Mouse (Mus musculus) cerebral cortex, adult 2 months (tissue): ENCODE data around the gene Prkcg.

Source experiments
- WGBS: fragments of 180-500 bp; shearing (Covaris S2); methylation state at CpG from one replicate; pipeline ENCODE4 v1.1.7; 2018; 5-methylcytosine and 5-hydroxymethylcytosine counted together

The Prkcg gene

GRCm38 (mm10) chr7:3288976-3289970 lies at the start of gene Prkcg, which contains the start of gene Myadm:
Gene Prkcg, plus strand, starts transcription at chr7:3289179.
Gene Myadm, plus strand, starts transcription at chr7:3289080.
- WGBS = 4% methylated on average over 30 of the region's 30 CpGs

- WGBS = 78% methylated on average over 2 of the region's 2 CpGs
These were observed 49.8 kb upstream of the Prkcg start for GRCm38 (mm10) chr7:3239193-3239592.

DNA sequence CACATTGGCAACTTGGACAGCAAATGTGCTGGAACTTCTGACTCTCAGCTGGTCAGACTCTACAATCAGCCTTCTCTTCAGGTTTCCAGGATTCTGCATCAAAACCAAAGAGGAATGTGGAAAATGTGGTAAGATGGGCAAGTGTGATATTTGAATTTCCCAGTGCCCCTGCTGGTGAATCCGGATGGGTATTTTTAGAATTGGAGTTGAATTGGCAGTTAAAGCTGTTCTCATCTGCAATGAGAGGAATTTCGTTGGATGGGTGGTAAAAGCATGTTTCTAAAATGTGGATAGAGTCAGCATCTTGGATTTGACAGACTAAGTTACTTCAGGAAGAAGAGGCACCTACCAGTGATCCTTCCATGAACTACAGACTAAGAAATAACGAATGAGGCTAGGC lies 28.3 kb upstream of the Prkcg start:
- WGBS = 12% methylated on average over 3 of the region's 3 CpGs

DNA sequence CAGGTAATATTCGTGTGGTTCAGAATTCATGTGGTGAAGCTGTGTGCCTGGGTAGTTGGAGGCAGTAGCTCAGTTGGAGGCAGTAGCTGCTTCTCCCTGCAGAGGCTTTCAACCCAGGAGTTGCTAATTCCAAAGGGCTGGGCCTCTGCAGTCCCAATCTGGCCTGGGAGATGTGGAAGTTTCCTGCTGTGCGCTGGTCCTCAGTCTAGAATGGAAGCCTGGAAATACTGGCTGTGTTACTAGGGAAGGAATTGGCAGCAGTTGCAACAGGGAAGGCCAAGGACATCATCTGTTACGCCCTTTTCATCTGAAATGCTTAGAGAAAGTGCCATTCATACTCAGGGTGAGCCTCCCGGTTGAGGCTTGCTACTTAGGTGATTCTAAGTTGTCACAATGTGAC lies 27.5 kb upstream of the Prkcg start:
- WGBS = 47% methylated on average over 4 of the region's 4 CpGs

GRCm38 (mm10) chr7:3262789-3263188 lies 26.2 kb upstream of the Prkcg start:
- WGBS = 38% methylated on average over 2 of the region's 2 CpGs

DNA sequence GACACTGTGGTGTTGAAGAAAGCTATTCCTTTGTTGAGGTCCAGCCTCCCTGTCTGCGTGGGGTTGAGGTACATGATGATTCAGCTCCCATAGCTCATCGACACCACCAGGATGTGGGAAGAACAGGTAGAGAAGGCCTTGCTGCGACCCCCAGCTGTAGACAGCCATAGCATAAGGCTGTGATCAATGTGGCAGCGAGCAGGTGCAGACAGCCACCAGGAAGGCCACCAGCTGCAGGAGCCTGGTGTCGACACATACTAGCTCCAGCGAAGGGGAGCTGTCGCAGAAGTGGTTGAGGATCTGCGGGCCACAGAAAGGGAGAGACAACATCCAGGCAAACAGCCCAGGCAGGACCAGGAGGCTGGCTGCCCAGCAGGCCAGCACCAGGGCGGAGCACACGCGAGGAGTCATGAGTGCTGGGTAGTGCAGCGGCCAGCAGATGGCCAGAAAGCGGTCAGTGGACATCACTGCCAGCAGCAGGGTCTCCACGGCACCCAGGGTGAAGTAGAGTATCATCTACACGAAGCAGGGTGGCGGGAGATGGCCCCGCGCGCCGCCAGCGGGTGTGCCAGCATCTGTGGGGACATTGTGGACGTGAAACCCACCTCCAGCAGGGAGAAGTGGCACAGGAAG lies 24.5 kb upstream of the Prkcg start:
- 53% methylated on average over 22 of the region's 22 CpGs for WGBS

- WGBS = 68% methylated on average over 6 of the region's 6 CpGs
These were observed 23.7 kb upstream of the Prkcg start for GRCm38 (mm10) chr7:3265311-3265710.

- 71% methylated on average over 3 of the region's 3 CpGs for WGBS
These were observed 21.7 kb upstream of the Prkcg start for GRCm38 (mm10) chr7:3267261-3267660.

- 83% methylated on average over 8 of the region's 8 CpGs for WGBS
These were observed 21.1 kb upstream of the Prkcg start for GRCm38 (mm10) chr7:3267888-3268287.

- WGBS = 45% methylated on average over 3 of the region's 3 CpGs
These were observed 20.7 kb upstream of the Prkcg start for GRCm38 (mm10) chr7:3268291-3268690.

- 82% methylated on average over 9 of the region's 9 CpGs for WGBS
These were observed 16.8 kb upstream of the Prkcg start for GRCm38 (mm10) chr7:3272206-3272605.

DNA sequence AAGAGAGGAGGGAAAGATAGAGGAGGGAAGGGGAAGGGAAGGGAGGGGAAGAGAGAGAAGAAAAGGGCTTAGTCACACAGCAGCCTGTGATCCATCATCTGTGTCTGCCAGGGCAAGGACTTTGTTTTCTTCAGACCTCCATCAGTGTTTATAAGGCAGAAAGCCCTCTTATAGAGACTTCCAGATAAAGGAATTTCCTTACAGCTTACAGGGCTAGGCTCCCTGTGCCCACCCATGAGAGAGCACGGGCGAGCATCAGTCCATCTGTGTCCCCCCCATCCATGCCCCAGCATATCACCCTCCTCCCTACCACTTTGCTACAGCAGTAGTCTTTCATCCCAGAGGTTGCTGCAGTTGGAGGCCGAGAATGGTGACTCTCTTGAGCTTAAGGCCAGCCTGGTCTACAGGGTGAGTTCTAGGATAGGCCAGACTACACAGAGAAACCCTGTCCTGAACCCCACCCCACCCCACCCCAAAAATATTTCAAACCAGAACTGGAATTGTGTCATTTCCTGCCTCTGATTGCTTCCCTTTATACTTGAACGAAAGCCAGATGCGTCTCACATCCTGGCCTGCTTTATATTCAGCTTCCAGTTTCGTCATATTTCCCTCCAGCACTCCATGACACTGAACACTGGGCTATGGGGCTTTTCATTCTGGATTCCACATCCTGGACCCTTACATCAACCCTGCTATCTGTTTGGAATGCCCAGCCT lies 13.4 kb upstream of the Prkcg start:
- 40% methylated on average over 6 of the region's 6 CpGs for WGBS

DNA sequence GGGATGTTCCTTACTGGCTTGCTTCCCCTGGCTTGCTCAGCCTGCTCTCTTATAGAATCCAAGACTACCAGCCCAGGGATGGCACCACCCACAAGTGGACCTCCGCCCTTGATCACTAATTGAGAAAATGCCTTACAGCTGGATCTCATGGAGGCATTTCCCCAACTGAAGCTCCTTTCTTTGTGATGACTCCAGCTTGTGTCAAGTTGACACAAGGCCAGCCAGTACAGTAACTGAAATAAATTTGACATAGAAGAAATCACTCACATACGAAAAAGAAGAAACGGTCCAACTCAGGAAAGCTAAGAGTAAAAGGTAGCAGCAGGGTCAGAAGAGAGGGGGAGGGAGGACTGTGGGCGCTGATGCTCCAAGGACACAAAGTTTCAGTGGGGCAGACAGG lies 12.2 kb upstream of the Prkcg start:
- 51% methylated on average over 4 of the region's 4 CpGs for WGBS

DNA sequence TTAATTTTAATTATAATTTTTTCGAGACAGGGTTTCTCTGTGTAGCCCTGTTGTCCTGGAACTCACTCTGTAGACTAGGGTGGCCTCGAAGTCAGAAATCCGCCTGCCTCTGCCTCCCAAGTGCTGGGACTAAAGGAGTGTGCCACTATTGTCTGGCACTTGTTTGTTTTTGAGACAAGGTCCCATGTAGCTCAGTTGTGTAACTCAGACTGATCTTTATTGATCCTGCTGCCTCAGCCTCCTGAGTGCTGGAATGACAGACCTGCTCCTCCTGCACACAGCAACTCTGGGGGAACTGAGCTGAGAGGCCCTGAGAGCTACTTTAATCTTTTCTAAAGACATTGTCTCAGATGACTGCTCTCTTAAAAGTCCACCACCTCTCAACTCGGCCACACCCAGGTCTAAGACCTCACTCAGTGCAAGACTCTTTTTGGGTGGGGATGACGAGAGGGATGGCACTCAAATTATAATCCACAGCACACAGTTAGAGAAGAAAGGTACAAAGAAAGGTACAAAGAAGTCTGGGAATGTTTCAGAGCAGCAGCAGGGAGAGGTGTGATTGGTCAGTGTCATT lies 8.8 kb upstream of the Prkcg start:
- WGBS = 74% methylated on average over 5 of the region's 5 CpGs

- 25% methylated on average over 8 of the region's 8 CpGs for WGBS
These were observed 8.3 kb upstream of the Prkcg start for GRCm38 (mm10) chr7:3280654-3281153.

DNA sequence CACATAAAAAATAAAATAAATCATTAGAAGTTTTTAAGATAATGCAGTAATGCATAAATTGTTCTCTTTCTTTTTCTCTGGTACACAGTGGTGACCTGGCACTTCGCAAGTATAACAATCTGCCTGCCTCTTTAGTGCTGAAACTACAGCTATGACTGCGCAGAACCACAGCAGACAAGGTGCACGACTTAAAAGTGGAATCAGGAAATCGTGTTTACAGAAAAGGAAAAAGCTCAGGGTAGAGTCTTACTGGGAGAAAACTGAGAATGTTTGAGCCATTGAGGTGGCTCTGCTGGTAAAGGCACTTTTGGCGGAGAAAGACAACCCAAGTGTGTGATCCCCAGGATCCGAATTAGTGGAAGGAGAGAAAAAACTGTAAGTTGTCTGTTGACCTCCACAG lies 7.2 kb upstream of the Prkcg start:
- 74% methylated on average over 6 of the region's 6 CpGs for WGBS

- 93% methylated on average over 11 of the region's 11 CpGs for WGBS
These were observed 5.7 kb upstream of the Prkcg start for GRCm38 (mm10) chr7:3283081-3283875.

GRCm38 (mm10) chr7:3284604-3285003 lies 4.4 kb upstream of the Prkcg start:
- 88% methylated on average over 10 of the region's 10 CpGs for WGBS

- 94% methylated on average over 5 of the region's 5 CpGs for WGBS
These were observed 2.9 kb upstream of the Prkcg start for GRCm38 (mm10) chr7:3286036-3286435.

DNA sequence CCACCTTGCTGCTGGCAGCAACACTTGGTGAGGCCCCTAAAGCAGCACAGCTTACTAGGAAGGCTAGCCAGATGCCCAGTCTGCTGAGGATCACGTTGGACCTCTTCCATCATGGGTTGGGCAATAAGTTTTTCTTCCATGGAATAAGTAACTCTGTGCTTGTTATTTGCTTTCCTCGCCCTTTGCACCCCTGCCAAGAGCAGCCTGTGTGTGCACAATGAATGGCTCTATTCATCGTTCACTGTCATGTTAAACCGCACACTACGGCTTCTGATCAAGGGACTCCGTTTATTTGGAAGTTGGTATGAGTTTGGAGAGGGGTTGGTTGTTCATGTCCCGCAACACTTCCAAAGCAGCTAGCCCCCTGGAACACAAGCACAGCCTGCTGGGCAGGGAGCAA lies 1.8 kb upstream of the Prkcg start:
- 45% methylated on average over 7 of the region's 7 CpGs for WGBS
